Mouse (Mus musculus) granulocyte monocyte progenitor cell, adult 5-6 weeks (primary cell): ENCODE data around the gene Xkrx. TPM values are rescaled to one million over a fixed set of nuclear protein-coding genes. Genes with fewer than 3 reads are reported as not detected.
"Not testable (repeated sequence)": the region's sequence is repeated elsewhere in the genome, so short reads cannot be mapped to it uniquely, and the experiment has no call there.

Experiments used
- ATAC-seq: replicated peaks from 2 replicates; pipeline ENCODE4 v1.8.0; 2016; ENCODE audit warnings: mild to moderate bottlenecking, moderate TSS enrichment, inconsistent platforms; ENCODE audit not compliant: poor library complexity, severe bottlenecking
- total RNA-seq, 2 experiments: library from RNA; stranded (forward) in 1 of 2; stranded (reverse) in 1 of 2; fragments of 200-712, 200-1000 nt in 1 of 2; fragments of >200 nt in 1 of 2; fragmentation: Nextera tagmentation in 1 of 2; gene quantifications; 2 replicates each; pipeline ENCODE4 v1.2.3; 2014 to 2017

Gene Xkrx
- 0.38 TPM in 1 of 2 replicates, not detected in the other for total RNA-seq (2014; fragmentation: Nextera tagmentation)
- total RNA-seq (2017): not detected in 2 replicates

DNA sequence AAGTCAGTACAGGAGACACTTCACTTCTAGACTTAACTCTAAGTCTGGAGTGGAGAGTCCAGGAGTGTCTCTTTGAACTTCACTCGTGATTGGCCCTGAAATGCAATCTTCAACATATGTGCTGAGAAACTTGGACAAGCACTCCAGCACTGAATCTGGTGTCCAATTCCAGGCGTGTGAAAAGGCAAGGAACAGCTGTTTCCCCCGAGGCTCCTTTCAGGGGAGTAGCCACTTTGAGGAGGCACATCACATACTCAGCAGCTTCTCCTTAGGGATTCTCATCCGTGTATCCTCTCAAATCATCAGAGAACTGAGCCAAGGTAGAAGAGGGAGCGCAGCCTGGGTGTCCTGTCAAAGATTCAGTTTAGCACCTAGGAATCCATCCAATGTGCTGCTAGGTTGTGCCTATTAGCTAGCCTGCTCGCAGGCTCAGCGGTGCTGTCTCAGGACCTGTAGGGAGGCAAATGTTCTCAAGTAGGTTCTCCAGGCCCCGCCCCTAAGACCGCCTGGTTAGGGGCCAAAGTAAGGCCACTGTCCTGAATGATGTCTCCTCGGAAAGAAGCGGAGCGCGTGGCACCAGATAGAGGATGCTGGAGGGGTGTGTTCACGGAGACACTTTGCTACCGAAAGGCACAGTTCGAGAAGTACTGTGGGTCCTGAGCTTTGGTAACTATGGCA is at the start of gene Xkrx:
TSS of gene Xkrx (minus strand) at position 34 of the 678 bp plus-strand sequence.
- no peak for ATAC-seq

DNA sequence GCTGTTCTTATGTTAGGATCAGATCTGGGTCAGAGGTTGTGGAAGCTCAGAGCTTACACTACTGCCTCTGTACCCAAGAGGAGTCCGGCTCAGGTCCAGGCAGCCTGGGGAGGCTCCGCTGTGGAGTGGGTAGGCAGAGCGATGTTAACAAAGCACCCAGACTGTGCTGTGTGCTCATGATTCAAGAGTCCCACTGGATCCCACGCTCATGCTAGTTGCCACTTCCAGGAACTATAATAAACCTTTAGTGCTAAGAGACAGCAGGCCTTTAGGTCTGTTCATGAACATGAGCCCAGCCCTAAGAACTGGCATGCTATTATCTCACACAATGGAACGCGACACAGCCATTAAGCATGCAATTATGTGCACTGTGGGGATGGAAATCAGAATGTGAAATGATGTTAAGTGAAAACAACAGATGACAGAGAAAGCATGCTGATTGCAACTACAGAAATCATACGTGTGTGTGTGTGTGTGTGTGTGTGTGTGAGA is 49.3 kb upstream of the Xkrx start:
- no peak for ATAC-seq

DNA sequence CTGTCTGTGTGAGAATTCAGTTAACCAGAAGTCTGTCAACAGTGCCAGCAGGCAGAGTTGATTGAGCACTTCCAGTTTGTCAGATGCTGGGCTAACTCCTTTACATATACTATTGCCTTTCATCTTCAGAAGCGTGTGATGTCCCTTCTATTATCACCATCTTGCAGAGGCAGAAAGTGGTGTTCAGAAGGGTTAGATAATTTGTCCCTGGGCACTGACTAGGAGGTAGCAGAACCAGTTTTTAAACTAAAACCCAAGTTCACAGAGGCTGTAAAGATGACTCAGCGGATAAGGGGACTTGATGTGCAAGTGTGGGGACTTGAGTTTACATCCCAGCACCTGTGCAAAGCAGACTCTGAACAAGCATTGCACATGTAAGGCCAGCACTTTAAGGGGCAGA is 46.6 kb upstream of the Xkrx start:
- no peak for ATAC-seq

DNA sequence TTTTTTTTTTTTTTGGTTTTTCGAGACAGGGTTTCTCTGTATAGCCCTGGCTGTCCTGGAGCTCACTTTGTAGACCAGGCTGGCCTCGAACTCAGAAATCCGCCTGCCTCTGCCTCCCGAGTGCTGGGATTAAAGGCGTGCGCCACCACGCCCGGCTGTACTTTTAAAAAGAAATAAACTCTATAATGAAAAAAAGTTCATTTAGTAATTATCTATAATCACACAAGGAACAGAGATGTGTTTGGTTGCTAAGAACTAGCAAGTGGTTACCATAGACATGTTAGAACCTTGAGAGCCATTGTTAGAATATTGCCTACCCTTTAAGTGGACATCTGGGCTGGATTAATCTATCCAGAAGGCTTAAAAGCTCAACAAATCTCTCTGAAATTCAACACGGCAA is 25.3 kb upstream of the Xkrx start, which contains the start of gene Arl13a:
TSS of gene Arl13a (plus strand) at position 301 of the 400 bp plus-strand sequence.
- ATAC-seq: not testable (repeated sequence)

DNA sequence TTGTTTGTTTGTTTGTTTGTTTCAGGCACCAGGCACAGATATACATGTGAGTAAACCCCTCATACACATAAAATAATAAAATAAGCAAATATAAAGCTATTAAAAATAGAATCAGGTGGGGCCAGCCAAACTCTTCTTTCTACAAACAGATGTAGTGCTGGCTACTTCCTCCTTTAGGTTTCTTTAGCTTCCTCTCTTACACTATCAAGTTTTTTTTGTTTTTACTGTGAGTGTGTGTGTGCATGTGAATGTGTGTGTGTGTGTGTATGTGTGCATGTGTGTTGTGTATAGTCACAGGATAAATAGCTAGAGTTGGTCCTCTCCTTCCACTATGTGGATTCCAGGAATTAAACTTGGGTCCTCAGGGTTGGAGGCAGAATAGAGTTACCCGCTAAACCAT is 12.8 kb upstream of the Xkrx start:
- ATAC-seq: no peak

DNA sequence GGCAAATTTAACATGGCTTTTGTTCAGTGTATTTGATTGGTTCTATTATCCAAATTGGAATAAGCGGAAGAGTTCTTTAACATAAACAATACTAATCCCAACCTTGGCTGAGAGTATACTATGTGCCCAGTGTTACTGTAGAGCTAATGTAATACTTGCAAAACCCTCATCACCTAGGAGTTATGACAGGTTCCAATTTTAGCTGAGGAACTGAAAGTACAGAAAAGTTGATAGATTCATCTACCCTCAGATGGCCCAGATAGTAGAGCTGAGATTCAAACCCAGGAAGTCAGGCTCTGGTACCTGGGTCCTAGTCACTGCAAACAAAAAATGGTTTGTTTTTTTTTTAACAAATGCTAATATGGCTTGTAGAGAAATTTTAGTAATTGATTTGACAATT is 8.7 kb upstream of the Xkrx start:
- ATAC-seq: peak; percentile 68

DNA sequence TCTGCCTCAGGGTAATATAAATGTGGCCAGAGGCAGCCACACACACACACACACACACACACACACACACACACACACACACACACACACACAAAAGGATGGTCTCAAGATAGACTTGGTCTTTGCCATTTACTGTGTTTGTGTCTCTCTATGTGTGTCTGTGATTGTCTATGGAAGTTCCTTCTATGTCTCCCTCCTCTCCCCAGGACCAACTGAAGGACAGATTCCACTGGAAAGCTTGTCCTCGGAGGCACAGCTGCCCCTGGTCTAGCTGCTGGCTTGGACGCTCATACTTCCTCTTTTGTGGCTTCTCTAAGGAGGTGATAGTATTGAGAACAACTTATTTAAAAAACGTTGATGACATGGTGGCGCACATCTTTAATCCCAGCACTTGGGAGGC is 1.6 kb upstream of the Xkrx start:
- peak; percentile 86 for ATAC-seq

DNA sequence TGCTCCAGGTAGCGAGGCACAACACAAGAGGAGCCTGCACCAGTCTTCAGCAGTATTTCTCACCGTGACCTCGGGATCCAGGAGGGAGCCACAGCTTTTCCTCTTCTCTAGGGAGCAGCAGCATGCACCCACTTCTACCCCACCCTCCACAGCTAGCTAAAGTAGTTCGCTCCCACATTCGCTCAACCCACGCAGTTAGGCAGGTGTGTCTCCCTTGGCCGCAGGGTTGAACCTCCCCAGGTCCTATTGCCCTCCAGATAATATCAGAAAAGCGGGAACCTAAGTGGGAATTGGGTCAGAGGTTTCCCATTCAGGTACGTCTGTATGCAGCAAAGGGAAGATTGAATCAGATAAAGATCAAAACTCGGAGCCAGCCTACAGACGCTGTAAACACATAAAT is 950 bp upstream of the Xkrx start:
- no peak for ATAC-seq

DNA sequence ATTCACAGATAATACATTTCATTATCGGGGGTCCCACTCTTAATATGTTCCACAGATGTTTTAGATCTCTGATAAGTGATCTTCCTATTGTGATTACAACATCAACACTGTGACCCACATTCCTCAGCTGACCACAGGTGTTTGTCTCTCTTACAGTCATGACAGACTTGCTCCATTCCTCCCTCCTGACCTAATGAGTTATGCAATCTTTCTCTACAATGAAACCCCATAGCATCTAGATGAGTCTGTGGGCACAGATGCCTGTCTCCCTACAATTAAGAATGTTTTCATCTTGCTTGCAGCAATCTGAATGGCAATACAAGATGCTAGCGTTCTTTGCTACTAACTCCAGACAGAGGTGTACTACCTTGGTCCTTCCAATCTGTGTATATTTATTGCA is 1.4 kb downstream of the Xkrx start:
- ATAC-seq: peak; percentile 81

DNA sequence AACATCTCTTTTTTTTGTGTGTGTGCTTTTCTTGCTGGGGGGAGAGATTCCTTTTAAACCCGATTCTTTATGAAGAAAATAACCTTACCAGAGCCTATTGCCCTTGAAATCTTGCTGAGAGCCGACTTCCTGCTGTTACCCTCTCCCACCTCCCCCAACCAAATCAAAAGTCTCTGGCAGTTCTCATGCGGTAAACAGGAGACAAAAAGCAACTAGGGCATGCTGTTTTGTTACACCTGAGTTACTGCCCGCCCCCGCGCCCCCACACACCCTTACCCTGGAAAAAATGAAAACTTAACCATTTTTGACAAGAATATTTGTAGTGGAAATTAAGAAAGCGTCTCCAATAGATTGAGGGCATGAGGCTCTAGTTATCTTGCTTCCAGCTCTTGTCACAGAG is 3.7 kb downstream of the Xkrx start:
- no peak for ATAC-seq

DNA sequence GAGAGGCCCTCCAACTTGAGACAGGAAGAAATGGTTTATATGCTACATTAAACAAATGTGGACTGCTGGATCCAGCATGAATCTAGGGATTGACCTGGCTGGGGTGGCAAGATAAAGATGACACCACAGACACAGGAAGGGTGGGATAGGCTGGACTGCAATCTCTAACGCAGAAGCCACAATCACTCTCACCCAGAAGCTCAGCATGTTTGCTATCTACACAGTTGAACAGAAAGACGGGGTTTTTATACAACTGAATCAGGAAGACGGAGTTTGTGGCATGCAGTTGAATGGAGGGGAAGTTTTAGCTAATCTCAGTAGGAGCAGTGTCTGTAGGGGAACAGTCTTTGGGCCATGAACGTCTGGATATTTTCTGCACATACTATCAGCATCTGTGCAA is 19.9 kb downstream of the Xkrx start:
- ATAC-seq: no peak; the same call in 1 of the 2 replicates

DNA sequence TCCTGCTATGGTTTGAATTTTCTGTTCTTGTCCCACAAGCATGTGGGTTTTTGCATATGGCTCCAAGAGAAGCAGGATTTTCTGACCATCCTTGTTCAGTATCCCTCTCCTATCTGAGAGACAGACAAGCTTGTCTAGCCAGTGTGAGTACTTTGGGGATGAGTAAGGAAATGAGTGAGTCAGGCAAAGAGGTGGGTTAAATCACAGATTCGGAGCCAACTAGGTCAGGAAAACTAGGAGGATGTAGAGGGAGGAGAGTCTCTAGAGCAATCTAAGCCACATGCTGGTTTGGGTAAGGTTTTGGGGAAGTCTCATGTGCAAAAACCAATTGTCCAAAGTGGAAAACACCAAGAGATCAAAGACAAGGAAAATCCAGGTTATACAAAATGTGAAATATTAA is 20.3 kb downstream of the Xkrx start:
- ATAC-seq: no peak

DNA sequence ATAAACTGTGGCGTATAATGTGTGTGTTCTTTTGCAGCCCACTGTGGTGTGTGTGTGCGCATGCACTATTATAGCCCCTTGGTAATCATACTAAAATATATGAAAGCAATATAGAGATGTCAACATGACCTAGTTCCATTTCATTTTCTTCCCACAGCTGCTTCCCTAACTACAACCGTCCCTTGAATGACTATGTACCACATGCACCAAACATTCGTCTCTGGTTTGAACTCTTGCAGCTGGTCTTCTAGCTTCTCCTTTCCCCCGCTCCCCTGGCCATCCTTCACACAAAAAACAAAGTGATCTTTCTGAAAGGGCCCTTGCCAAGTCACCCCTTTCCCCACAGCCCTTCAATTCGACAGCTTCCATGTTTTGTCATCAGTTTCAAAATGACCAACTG is 21.9 kb downstream of the Xkrx start:
- peak; percentile 61 for ATAC-seq

DNA sequence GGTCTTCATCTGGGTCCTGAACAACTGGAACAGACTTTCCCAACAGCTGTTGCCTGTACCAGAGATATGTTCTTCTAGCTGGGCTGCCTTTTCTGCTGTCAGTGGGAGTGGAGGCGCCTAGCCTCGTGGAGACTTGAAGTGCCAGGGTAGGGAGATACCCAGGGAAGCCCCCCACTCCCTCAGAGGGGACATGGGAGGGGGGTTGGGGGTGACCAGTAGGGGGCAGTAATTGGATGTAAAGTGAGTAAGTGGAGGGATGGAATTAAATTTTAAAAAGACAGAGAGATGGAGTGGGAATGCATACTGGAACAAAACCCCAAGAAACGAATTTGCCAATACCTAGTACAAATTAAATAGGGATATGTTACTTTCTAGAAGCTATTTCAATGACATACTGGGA is 28.1 kb downstream of the Xkrx start:
- ATAC-seq: no peak

DNA sequence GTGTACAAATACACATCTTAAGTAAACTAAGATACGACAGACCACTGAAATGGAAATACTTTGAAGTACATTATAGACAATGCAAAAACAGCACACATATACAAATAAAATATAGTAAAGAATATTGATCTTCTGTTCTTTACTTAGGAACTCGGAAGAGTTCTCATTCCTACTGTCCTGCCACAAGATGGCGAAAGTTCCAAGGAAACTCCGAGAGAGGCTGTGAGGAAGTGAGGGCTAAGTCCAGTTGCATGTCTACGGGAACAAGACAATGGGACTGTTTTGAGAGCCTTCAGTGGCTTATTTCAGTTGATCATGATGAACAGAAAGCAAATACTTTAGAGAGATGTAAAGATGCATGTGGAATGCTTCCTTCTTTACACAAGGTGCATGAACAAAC is 29.6 kb downstream of the Xkrx start:
- ATAC-seq: peak; percentile 67; the same call in 1 of the 2 replicates

DNA sequence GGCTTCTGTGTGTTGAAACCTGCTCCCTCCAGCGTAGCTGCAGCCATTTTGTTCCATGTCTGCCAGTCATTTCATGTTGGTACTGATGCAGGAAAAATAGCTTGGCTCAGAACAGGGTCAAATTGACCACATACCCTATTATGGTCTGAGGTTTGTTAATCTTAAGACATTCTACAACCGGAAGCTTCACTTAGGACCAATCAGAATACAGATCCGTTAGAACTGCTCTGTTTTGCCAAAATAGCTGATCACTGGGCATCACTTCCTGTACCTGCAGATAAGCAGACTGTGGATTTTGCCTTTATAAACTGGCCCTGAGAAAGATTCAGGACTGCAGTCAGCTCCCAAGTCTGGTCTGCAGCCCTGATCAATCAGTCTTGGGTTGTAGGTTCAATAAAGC is 33.3 kb downstream of the Xkrx start:
- 0 out of 2 replicates have a peak, but pooled peaks have one; percentile 27 for ATAC-seq

DNA sequence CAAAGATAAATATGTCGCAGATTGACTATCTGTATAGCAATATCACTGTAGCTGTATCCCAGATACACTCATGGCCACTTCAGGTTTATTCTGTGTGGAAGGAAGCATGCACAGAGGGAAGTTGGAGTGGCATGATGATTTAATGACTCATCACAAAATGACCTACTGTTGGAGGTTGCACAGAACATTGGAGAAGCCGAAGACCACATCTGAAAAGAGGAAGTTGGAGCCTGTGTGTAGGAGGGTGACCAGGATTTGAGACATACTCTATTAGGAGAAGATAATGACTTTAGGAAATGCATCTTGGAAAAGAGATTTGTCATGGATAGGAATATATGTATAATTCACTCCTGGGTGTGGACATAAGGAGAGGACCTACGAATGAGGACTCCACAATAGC is 45.5 kb downstream of the Xkrx start:
- peak; percentile 100 for ATAC-seq

DNA sequence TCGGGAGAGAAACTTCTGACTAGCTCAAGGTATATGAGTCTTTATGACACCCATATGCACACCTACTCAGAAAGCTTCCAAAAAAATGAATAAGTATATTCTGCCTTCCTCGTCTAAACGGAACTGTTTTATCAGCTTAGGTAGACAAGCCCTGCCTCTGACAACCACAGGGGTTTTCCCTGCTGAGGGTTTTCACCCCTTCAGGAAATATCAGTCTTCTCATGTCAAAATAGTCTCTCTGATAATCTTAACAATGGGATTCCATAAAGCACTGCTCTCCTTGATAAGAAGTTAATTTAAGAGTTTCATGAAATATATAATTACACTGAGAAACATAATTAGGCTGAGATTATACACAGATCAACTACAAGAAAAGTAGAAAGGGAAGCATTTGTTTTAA is 50.1 kb downstream of the Xkrx start:
- no peak for ATAC-seq

DNA sequence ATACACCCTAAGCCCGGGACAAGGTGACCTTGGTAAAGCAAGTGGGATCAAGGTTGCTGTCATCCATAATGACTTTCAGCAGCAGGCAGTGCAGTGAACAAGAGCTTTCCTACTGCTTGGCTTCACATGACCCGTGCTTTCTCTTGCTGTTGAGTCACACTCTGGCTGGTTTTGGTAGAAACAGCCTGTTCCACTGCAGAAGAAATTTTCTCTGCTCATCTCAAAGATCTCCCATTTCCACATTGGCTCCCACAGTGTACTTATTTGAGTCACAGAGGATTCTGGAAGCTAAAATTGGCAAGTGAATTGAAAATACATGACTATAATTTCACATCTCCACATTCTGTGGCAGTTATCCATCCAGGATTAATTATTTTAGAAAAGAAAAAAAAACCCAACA is 59.2 kb downstream of the Xkrx start:
- ATAC-seq: no peak
